Mouse (Mus musculus): ENCODE results near the gene Pecr.
A peak's percentile ranks its signal among the peaks of the same experiment; 100 is the strongest.
"Not testable (repeated sequence)": the region's sequence is repeated elsewhere in the genome, so short reads cannot be mapped to it uniquely, and the experiment has no call there.

Pecr gene

DNA sequence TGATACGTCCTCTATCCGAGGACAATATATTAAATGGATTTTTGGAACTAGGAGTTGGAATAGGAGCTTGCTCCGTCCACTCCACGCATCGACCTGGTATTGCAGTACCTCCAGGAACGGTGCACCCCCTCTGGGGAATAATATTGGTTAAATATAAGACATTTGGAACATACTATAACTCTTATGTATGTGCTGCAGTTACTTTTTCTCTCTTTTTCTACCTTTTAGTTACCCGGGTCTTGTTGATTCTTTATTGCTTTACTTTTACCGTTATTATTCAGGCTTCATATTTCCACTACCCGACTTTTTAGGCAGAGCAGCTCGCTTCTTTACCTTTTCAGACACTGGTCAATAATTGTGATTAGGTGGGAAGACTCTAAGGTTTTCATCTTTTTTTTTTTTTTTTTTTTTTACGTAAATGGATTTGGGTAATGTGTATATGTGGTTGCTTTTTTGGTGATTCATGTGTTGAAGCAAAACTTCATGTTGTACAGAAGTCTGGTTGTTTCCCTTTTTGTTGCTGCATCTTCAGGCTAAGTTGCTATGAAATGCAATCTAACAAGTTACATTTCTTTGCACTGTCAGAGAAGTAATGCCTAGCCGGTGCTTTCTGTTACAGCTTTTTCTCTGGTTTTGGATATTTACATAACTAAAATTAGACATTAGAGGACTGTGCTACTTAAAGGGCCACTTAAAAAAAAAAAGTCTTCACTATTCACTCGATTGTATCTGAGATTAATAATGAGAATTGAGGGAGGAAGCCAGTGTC lies 46.9 kb downstream of the Pecr start:
- DNase-seq (ENCODE audit: extremely low spot score): peak; percentile 67

DNA sequence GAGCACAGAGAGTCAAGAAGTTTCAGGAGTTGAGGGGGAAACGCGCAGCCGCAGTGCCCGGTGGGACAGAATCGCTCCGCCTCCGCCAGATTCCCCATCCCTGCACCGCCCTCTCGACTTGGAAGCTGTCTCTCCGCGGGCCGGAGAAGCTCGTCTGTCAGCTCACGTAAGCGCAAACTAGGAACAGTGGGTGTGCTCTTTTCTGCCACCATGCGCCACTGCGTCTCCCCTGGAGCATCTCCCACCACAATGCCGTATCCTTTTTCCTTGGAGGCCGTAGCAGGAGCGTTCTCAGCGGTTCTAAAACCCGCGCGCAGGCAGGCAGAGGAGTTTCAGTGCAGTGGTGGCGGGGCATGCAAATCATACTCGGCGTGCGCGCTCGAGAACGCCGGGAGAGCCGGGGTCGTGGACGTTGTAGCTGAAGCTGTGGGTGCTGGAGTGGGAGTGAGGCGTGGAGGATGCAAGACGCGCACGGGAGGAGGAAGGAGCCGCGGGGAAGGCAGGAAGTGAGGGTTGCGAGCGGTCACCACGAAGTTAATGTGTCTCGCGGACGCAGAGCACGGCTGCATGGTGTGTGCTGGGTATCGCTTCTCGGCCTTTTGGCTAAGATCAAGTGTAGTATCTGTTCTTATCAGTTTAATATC lies 47.6 kb downstream of the Pecr start:
- peak; percentile 88 for DNase-seq (ENCODE audit: extremely low spot score)

DNA sequence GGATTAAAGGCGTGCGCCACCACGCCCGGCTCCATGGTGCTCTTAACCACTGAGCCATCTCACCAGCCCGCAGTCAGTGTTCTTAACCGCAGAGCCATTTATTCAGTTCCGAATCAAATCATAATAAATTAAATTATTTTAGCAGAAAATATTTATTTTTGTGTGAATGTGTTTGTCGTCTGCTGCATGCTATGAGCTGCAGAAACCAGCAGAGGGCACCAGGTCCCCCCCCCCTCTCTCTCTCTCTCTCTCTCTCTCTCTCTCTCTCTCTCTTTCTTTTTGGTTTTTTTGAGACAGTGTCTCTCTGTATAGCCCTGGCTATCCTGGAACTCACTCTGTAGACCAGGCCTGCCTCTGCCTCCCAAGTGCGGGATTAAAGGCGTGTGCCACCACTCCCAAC lies 51.5 kb downstream of the Pecr start:
- not testable (repeated sequence) for DNase-seq (ENCODE audit: extremely low spot score)

DNA sequence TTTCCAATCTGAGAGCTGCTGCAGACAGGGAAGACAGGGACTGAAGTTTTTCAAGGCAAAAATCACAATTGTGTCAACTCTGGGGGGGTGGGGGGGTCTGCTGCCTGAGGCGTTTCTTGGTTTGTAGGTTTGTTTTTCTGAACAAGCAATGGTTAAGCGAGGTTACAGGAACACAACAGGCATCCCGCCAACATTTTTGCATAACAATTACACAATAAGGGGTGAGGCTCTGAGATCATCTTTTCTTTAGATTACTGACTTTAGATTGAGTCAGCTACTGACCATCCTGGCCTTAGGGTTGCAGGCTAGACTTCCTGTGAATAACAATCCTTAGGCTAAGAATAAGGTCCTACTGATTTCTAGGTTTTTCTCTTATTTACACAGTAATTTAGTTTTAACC lies 55.1 kb downstream of the Pecr start:
- no peak for DNase-seq (ENCODE audit: extremely low spot score)

- no peak for DNase-seq (ENCODE audit: extremely low spot score)
Observed at GRCm38 (mm10) chr1:72227546-72227945, 56.6 kb downstream of the Pecr start.

GRCm38 (mm10) chr1:72226887-72227481 lies 57.1 kb downstream of the Pecr start:
- DNase-seq (ENCODE audit: extremely low spot score): no peak

DNA sequence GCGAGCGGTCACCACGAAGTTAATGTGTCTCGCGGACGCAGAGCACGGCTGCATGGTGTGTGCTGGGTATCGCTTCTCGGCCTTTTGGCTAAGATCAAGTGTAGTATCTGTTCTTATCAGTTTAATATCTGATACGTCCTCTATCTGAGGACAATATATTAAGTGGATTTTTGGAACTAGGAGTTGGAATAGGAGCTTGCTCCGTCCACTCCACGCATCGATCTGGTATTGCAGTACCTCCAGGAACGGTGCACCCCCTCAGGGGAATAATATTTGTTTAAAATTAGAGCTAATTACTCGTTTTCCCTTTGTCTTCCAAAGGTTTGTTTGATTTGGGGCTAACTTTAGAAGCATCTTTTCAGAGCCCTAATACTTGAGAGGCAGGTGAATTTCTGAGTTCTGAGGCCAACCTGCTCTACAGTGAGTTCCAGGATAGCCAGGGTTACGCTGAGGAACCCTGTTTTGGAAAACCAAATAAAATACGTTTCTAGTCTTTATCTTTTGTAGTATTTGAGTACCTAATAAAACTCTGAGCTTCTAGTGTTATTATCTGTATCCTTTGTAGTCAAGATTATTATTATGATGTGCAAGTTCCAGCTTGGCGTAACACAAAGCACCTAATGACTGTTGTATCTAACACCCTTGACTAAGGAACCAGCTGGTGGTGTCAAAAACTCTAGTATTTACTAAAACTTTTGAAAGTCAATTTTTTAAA lies 57.8 kb downstream of the Pecr start:
- peak; percentile 91 for DNase-seq (ENCODE audit: extremely low spot score)

DNA sequence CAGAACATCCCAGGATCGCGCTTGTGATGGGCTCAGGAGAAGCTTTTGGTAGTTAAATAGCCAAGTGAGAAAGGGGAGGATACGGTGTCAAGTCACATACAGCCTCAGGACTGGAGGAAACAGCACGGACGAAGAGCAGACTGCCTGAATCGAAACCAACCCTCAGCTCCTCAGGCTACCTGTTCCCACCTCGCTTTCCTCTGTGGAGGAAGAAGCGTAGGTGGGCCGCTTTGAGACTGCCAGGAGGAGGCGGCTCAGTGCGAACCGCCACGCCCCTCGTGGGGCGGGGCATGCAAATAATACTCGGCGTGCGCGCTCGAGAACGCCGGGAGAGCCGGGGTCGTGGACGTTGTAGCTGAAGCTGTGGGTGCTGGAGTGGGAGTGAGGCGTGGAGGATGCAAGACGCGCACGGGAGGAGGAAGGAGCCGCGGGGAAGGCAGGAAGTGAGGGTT lies 58.4 kb downstream of the Pecr start:
- peak; percentile 89 for DNase-seq (ENCODE audit: extremely low spot score)

GRCm38 (mm10) chr1:72225054-72225718 lies 58.9 kb downstream of the Pecr start:
- no peak for DNase-seq (ENCODE audit: extremely low spot score)

DNA sequence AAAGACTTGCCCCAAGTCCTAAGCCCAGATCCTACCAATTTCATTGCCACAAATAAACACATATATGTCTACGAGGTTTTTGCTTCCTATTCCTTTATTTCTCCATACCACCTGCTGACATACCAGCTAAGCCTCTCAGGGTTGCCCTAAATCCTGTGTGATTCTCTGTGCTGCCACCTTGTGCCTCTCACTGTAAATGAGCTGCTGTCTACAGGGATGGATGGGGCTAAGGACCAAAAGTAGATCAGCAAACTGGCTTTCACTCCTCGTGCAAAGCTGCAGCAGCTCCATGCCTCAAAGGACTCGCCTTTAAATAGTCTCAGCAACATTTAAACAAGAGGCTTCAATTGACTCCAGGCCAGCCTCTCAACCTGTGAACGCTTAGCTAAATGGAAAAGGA lies 64.1 kb downstream of the Pecr start:
- DNase-seq (ENCODE audit: extremely low spot score): no peak

DNA sequence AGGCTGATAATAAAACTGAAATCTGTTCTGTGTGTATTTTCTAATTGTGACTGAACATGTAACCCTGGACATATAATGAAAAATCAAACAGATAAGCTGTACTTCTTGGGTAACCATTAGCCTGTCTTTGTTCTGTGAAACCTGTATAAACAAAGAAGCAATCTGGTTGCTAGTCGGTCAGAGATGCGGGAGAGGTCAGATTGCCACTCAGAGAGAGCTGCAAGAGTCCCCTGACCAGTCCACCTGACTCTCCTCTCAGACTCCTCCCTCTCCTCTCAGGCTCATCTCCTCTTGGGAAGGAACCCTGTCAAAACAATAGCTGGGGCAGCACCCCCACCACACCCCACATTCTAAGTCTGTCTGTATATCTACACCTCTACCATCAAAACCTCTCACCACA lies 65.0 kb downstream of the Pecr start:
- DNase-seq (ENCODE audit: extremely low spot score): no peak

GRCm38 (mm10) chr1:72218626-72219025 lies 65.5 kb downstream of the Pecr start:
- no peak for DNase-seq (ENCODE audit: extremely low spot score)

DNA sequence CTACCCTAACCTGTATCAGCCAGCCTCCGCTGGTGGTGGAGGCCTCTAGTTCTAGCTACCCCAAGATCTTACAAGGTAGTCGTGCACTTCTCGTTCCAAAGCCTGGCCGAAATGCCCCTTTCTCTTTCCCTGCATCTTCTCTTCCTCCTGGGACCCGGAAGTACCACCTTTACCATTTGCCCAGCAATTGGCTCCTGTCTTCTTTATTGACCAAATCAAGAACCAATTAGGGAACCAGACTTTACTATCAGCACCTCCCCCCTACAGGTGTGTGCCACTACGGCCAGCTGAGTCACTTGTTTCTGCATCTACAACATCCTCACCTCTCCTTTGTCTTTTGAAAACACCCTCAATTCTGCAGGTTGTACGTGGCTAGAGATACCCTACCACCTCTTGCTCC lies 67.4 kb downstream of the Pecr start:
- no peak for DNase-seq (ENCODE audit: extremely low spot score)

DNA sequence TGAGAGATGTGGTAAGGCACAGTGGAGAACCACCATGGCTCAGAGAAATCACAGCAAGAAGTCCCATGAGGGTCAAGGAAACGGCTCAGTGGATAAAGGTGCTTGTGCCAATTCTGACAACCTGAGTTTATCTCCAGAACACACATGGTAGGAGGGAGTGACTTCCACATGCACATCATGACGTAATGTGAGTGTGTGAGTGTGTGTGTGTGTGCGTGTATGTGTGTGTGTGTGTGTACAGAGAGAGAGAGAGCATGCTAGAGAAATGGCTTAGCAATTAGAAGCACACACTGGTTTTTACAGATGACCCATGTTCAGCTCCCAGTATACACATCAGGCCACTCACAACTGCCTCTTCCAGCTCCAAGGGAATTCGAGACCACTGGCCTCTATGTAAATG lies 68.9 kb downstream of the Pecr start:
- DNase-seq (ENCODE audit: extremely low spot score): no peak

GRCm38 (mm10) chr1:72214470-72214961 lies 69.6 kb downstream of the Pecr start:
- no peak for DNase-seq (ENCODE audit: extremely low spot score)

- DNase-seq (ENCODE audit: extremely low spot score): no peak
Observed at GRCm38 (mm10) chr1:72213954-72214353, 70.2 kb downstream of the Pecr start.

DNA sequence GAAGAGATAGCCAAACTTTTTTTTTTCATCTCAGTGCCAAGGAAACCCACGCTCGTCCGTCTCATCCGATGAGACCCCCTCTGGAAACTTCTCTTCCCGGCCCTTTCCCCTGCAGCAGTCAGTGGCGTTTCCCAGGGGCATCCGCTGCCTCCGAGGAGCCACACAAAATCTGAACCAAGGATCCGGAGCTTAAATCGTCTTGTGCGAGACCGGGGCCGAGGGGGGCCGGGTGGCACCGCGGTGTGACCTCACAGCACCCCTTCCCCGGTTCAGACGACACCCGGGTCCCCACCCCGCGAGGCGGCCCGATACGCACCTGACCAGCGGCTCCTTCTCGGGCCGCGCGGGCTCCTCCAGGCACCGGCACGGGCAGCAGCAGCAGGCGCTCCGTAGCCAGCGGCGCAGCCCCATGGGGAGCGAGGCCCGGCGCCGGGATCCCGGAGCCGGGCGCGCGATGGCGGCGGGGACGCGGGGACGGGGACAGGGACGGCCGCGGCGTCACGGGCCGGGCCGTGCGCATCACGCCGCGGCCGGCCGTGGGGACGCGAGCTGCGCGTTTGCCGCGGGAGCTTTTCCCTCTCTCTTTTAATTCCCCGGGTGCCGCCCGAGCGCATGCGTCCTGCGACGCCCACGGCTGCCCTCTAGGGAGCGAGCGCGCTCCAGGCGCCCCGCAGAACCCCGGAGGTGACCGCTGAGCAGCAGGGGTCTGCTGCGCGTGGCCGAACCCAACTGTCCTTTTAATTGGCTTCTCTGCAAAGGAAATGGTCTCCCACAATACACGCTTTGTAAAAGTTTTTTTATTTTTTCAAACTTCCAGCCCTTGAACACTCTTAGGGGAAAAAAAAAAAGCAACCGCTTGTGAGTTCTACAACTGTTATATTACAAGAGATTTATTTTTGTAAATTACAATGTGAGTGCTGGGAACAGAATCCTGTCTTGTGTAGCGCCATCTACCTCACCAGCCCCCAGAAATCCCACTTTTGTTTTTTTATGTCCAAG lies 72.1 kb downstream of the Pecr start, which contains the start of gene Mreg:
TSS of gene Mreg (minus strand) at position 607 of the 999 bp plus-strand sequence.
- peak; percentile 80 for DNase-seq (ENCODE audit: extremely low spot score)

DNA sequence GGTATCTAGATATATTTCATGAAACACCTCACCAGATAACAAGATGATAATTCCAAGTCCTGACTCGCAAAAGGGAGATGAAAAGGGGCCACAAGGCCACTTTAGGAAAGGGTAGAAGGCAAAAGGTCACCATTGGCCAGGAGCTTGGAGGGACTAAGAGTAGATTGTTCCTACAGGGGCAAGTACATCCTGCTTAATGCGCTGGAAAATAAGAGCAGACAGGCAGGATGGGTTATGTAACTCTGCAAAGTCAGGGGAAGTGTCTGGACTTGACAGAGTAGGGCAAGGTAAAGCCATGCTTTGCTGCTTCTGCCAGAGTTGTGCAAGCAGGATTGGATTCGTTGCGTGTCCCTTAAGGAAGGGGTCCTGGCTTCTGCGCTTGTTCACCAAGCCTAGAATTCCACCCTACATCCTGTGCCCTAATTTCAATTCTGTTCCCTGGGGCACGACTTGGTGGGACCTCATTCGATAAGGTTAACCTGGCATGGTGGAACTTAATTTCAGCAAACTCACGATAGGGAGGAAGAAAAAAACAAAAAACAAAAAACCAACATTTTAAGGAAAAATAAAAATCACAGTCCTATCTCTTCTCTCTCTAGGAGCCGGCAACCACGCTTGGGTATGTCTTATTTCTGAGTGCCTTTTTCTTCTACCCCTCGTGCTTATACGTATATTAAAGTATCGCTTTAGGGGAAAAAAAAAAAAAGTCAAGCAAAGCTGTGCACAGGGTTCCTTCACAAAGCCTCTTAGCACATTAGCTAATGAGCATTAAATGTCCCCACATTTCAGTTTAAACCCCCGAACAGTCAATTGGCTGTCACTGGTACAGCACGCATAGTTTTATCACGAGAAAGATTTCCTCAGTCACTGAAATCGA lies 73.1 kb downstream of the Pecr start:
- peak; percentile 25 for DNase-seq (ENCODE audit: extremely low spot score)
